Mouse (Mus musculus) lung, postnatal 10 days (tissue): ENCODE data around the gene Noc2l.
A peak's percentile ranks its signal among the peaks of the same experiment; 100 is the strongest.

Experiments used
- DNase-seq: peaks from one replicate; pipeline ENCODE4 v3.0.0; 2021

The Noc2l gene

DNA sequence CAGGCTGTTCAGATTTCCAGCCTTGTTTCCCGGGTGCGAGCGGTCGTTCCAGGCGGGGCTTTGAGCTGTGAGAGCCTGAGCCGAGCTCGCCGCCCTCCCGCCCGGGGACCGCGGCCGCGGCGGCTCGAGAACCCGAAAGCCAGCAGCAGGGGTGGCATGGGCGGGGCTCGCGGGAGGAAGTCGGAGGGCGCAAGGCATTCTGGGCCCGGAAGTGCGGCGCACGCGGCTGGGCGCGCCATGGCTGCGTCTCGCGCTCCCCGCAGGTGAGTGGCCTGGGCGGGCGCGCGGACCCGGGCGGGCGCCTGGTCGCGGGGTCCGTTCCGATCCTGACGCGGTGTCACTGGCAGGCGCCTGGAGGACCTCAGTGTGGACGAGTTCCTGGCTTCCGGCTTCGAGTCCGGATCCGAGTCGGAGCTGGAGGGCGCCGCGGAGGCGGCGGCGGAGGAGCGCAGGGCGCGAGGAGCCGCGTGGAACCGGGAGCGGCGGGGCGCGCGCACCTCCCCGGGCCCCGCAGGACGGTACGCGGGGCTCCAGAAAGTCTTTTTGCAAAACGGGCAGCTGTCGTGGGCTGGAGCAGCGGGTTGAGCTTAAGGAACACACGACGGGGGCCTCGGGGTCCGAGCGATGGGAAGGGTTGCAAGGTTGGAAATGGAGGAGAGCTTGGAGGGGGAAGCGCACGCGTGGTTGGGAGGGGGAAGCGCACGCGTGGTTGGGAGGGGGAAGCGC, at the start of gene Noc2l:
Gene Noc2l (plus strand): TSS at position 203 of the 726 bp plus-strand sequence.
- DNase-seq = peak; percentile 96

DNA sequence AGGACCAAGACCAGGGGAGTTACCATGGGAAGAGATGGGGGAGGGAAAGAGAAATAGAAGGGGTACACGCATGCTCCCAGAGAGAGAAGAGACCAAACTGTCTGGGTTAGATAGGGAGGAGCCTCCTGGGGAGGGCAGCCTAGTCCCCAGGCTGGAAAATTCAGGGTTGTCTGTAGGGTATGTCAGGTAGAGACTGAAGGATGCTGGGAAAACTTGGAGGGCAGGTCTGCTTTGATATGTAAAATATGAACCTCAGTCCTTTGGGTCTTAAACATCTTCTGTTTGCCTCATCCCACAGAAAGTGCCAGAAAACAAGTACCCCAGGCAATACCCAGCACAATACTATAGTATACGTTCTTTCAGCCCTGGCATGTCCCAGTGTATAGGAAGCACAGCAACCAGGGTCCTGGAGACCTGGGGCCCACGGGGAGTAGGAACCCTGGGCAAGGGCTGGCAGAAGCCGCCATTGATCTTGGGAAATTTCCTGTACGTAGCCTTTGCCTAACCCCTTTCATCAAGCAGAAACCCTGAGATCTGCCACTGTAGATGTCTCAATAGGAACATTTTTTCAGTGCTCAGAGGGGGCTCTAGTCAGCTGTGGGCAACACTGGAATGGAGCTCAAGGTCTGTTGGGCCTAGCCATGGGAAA, 47.5 kb upstream of the Noc2l start:
- no peak for DNase-seq

- DNase-seq = peak; percentile 68
Observed at GRCm38 (mm10) chr4:156188811-156189323, 46.9 kb upstream of the Noc2l start.

GRCm38 (mm10) chr4:156192421-156193199, 43.2 kb upstream of the Noc2l start:
- peak; percentile 74 for DNase-seq

GRCm38 (mm10) chr4:156193200-156193590, 42.6 kb upstream of the Noc2l start:
- DNase-seq = peak; percentile 60

DNA sequence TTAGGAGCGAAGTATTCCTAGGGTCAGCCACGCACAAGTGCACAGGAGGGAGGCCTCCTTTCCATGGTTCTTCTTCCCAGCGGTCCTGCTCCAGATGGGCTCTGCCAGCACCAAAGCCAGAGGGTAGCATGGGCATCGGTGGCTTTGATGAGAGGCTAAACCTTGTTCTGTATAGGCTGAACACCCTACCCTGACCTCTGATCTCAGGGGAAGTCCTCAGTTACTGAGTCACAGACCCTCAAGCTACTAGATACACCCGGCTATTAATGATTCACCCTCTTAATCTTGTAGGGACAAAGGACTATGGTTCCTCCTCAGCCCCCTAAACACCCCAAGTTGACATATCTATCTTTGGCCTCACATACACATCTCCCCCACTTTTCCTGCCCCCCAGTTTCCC, 41.9 kb upstream of the Noc2l start:
- DNase-seq = no peak

- no peak for DNase-seq
Observed at GRCm38 (mm10) chr4:156194346-156194745, 41.5 kb upstream of the Noc2l start.

- DNase-seq = peak; percentile 90
Observed at GRCm38 (mm10) chr4:156195927-156196870, 39.6 kb upstream of the Noc2l start.

DNA sequence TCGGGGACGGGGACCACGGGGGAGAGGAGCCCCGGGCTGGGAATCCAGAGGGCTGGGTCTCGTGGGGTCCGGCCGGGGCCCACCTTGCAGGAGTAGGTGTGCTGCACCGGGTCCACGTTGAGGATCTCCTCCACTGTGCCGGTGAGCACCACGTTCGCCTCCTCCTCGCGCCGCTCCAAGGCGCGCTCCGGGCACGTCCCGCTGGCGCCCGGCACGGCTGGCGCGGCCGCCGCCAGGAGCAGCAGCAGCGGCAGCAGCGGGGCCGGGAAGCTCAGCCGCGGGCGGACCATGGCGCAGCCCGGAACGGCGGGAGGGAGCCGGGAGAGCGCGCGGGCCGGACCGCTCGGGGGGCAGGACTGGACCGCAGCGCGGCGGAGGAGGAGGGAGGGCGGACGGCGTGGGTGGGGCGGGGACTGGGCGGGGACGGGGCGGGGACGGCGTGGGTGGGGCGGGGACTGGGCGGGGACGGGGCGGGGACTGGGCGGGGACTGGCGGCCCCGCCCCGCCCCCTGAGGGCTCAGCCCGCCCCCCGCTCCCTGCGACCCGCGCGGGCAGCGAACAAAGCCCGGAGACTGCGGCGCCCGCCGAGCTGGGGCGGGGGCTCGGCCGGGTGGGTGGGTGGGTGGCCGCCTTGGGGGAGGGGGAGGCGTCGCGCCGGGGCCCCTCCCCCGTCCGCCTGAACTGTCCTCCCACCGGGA, 38.5 kb upstream of the Noc2l start, which contains the start of gene Agrn:
Gene Agrn (minus strand): TSS at position 358 of the 698 bp plus-strand sequence.
- peak; percentile 76 for DNase-seq

DNA sequence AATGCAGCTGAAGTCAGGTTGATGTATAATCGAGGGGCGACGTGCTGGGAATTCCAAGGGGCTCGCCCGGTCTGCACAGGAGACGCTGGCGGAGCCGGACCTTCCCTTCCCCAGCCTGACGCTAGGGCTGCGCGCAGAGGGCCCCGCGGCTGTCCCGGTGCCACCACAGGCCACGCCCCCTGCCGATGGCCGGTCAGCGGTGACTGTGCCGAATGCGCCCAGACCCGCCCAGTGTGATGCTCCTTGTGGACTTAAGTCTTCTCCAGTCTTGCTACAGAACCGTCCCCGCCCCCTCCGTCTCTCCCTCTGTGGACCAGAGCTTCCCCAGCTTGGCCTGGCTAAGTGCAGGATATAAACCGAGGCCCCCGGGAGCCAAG, 38.0 kb upstream of the Noc2l start:
- peak; percentile 97 for DNase-seq

- no peak for DNase-seq
Observed at GRCm38 (mm10) chr4:156200623-156201475, 35.0 kb upstream of the Noc2l start, which contains the start of gene Isg15. TSS of gene Isg15 (minus strand) at chr4:156200818.

GRCm38 (mm10) chr4:156202462-156202893, 33.3 kb upstream of the Noc2l start:
- DNase-seq = peak; percentile 13

DNA sequence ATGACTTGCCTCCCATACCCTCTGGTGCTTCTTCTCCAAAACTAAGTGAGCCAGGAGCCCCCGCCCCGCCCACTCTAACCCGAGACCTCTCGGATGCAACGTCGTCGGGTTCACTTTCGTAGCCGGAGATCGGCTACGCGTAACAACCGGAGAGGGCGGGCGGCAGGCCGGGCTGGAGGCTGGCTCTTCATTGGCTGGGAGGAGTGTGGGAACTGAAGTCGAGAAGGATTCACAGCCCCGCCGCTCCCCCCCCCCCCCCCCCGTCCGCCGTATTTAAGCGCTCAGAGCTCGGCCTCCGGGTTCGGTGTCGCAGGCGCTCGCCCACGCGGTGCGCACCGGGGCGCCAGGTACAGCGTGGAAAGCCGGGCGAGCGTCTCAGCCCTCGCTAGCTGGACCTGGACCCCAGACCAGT, 32.8 kb upstream of the Noc2l start, which contains the start of gene AW011738:
Gene AW011738 (plus strand): TSS at position 304 of the 412 bp plus-strand sequence.
- DNase-seq = peak; percentile 85

DNA sequence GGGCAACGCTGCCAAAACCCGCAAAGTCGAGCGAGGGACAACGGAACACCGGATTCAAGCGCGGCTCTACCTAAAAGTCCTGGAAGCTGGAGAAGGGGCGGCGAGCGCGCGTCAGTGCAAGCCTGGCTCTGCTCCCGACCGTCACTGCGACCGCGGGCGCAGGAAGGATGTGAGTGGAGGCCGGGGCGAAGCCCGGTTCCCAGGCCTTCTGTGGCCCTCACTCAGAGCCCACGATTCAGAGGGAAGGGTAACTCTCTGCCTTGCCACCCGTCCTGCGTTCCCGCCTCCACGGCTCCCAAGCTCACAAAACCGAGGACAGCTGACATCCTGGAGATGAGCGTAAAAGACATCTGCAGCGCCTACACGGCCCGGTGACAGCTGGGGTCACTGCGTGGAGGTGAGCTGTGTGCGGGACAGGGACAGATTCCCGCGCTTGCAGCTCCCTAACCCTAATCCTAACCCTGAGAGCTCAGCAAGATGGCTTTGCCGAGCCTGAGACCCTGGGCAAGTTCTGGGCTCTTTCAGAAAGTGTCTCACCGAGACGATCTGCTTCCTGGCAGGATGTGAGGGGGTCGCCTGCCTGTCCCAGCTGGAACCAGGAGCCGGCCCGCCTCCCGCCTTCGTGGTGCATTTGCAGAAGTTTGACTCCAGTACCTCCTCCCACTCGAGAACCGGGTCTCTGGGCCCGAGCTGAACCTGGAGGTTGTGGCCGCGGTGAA, 32.2 kb upstream of the Noc2l start:
- DNase-seq = peak; percentile 62

DNA sequence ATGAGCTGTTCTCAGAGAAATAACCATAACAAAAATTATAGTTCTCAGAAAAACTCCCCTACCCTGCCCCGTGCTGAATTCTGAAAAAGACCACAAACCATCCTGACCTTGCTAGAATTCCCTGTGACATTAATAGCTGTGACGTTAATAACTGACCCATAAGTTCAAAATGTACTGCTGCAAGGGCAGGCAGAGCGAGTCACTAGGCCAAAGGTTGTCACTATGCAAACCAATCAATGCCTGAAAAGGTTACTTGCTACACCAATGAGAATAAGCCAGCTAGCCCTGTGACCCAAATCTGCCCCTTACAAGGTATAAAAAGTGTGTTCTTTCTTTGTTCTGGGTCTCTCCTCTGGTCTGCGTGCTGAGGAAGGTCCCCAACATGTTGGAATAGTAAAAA, 26.9 kb upstream of the Noc2l start:
- no peak for DNase-seq

DNA sequence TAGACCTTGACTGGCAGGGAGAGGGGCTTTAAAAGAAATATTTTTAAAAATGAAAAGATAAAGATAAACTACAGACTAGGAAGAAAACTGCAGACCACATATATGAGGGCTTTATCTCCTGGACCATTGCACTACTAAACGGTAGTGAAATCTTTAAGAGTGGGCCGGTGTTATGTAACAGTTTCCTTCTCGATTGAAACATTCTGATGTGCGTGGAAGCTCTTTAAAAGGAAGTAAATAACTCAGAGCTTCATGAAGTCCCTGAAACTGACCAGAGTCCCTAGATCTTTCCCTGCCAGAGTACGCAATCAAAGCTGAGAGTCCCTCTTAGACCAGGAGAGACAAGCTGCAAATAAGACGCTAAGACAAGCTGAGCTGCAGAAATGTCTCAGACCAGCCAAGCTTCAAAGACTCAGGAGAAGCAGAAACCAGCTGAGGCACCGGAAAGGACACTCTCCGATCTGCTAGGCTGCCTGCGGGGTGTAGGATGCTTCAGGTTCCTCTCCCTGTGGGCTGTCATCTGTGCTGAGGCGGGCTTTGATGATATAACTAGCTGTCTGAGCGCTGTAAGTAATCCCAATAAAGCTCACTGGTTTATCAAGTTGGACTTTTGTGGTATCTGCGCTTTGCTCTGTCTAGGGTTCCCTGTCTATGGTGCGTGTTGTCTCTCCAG, 25.7 kb upstream of the Noc2l start:
- no peak for DNase-seq

GRCm38 (mm10) chr4:156213134-156213533, 22.7 kb upstream of the Noc2l start:
- DNase-seq = no peak

GRCm38 (mm10) chr4:156215649-156216048, 20.2 kb upstream of the Noc2l start, which contains the start of gene Perm1:
TSS of gene Perm1 (plus strand) at chr4:156215868.
- DNase-seq = peak; percentile 52

DNA sequence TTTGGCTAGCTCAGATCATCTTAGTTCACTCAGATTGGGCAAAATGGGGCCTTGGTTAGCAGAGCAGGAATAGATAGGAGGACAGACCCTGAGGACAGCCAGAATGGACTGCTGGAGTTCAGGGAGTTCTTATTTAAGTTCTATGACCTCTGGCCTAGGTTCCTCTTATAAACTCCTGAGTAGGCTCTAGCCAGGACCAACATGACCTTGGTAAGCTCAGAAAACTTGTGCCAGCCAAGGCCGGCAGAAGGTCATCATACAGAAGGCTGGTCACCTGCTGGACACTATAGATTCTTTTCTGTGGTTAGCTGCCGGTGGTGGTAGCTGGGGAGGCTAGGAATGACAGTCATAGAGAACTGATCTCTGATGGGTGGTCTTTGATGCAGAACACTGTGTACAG, 19.6 kb upstream of the Noc2l start:
- DNase-seq = no peak
